Mouse (Mus musculus) splenic B cell, adult 2 months (primary cell): ENCODE measurements at regions not wholly inside any gene's neighbourhood (a gene's known extent, or its start where the extent isn't known, plus 50 kb on each side); places are given as distances from the start of the nearest gene placed in this dataset.
"Not testable (repeated sequence)": the region's sequence is repeated elsewhere in the genome, so short reads cannot be mapped to it uniquely, and the experiment has no call there.

Experiments used
- DNase-seq: peaks from one replicate; pipeline ENCODE4 v3.0.0-alpha.2; 2011; ENCODE audit warnings: low read depth, low spot score
- H3K27me3 ChIP-seq: 2 replicates; pipeline ENCODE4 v1.6.1; 2012; ENCODE audit warnings: mild to moderate bottlenecking, low read length, moderate library complexity, mixed read lengths; ENCODE audit not compliant: control insufficient read depth, poor library complexity, insufficient read depth, severe bottlenecking
- H3K36me3 ChIP-seq: 2 replicates; pipeline ENCODE4 v1.6.1; 2012; ENCODE audit warnings: mild to moderate bottlenecking, low read length, moderate library complexity, mixed read lengths; ENCODE audit not compliant: control insufficient read depth, poor library complexity, insufficient read depth, severe bottlenecking

DNA sequence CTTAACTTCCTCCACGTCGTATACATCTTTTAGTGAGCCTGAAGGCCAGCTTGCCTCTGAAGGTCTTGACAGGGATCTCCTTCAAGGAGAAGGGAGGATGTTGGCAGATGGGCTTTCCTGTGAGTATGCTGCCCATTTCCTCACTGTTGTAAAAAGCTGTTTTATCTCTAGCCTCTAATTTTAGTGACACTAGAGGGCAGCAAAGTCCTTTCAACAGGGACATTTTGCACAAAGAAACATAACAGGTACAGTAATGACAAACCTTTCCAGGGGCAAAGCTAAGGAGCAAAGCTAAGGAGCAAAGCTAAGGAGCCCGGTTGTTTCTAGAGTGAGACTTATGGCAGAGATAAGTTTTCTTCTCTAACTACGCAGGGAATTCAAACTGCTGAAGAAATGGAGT lies 59.0 kb upstream of the Kbtbd8 start:
- DNase-seq = peak; percentile 19
- H3K36me3 ChIP-seq = no peaks in the 10 kb centered on the region

GRCm38 (mm10) chr6:95056222-95056621 lies 60.8 kb upstream of the Kbtbd8 start:
- no peaks in the 10 kb centered on the region for H3K36me3 ChIP-seq
- H3K27me3 ChIP-seq = no peaks in the 10 kb centered on the region
- no peak for DNase-seq

More for the DNA sequence above, 59.0 kb upstream of the Kbtbd8 start:
- no peaks in the 10 kb centered on the region for H3K27me3 ChIP-seq

DNA sequence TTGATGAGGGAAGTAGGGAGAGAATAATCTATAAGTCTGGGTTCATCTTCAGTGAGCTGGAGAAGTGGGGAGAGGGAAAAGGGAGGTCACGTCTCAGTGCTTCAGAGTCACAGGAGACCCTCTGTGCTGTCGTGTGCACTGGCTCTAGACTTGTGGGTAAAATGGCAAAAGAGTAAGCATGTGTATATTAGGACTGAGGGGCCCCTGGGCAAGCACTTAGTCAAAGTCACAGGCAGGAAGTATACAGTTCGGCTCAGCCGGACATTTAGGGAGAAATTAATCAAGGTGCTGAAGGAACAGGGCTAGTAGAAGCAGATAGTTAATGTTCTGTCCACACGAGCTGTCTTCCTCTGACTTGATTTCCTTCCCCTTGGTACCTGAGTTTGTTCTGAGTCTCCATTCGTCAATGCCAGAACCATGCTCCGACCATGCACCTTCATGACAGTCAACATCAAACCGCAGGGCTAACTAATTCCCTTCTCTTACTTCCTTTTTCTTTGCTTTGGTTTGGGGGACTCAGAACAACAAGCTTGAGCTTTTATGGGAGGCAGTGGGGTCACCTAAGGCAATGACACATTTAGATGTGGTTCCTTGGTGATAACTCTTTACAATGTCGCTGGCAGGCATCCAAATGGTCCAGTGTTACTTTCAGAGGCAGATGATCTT lies 63.2 kb upstream of the Kbtbd8 start:
- no peak for DNase-seq
- no peaks in the 10 kb centered on the region for H3K27me3 ChIP-seq
- H3K36me3 ChIP-seq = no peaks in the 10 kb centered on the region

- DNase-seq, H3K36me3 ChIP-seq, H3K27me3 ChIP-seq: not testable (repeated sequence)
These were observed 75.7 kb upstream of the Kbtbd8 start for GRCm38 (mm10) chr6:95041351-95041750.

DNA sequence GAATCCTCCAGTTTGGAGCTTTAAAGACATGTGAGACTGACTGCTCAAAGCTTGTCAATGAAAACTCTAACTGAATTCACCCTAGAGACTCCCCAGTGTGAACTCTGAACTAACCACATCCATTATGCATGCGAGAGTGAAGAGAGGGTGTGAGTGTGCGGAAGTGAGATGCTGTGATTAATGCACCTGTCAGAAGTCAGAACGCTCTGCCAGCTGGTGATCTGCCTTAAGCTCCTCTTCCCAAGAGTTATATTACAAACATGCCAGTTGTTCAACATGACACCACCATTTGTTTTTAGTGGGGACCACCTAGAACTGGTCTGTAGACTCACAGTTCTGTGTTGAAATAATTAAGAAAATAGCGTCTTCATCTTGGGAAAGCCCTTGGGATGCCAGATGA lies 92.8 kb upstream of the Kbtbd8 start:
- Histone ChIP-seq H3K27me3 (no peaks in the 10 kb centered on the region), H3K36me3 (no peaks in the 10 kb centered on the region)
- no peak for DNase-seq

DNA sequence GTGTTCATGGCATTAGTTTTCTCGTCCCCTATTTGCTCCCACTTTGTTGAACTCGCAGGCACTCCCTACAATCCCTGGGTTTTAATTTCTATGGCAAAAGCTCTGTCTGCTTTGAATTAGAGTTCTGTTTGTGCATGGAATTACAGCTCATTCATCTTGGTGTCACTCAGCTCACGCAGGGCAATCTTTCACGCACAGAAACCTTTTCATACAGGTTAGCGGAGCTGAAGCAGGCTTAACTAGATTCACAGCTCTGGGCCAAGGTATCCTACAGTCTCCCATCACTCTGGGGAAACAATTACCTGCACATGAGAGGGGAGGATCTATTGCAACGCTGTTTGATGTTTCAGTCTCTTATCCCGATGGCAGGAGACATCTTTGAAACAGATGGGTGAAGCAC lies 95.3 kb upstream of the Kbtbd8 start:
- no peaks in the 10 kb centered on the region for H3K36me3 ChIP-seq
- no peaks in the 10 kb centered on the region for H3K27me3 ChIP-seq
- DNase-seq = no peak

DNA sequence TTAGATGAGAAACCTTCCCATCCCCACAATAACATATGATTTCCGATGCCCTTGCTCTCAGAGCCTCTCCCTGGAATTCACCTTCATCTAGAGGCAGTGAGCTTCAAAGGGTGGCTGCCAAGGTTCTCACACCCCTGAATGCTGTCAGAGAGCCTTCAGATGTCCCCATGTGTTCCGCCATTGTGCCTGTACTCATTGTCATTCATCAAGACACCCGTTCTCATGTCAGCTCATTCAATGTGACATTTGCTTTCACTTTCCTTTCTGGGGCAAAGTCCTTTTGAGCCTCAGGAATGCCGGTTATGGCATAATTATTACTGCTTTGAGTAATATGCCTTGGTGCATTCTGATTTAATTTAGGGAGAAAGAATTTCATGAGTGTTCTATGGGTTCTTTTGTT lies 99.1 kb upstream of the Kbtbd8 start:
- DNase-seq = no peak
- no peaks in the 10 kb centered on the region for H3K27me3 ChIP-seq
- H3K36me3 ChIP-seq = no peaks in the 10 kb centered on the region

- Histone ChIP-seq H3K36me3 (no peaks in the 10 kb centered on the region), H3K27me3 (no peaks in the 10 kb centered on the region)
- no peak for DNase-seq
These were observed 99.6 kb upstream of the Kbtbd8 start for GRCm38 (mm10) chr6:95017484-95017883.

DNA sequence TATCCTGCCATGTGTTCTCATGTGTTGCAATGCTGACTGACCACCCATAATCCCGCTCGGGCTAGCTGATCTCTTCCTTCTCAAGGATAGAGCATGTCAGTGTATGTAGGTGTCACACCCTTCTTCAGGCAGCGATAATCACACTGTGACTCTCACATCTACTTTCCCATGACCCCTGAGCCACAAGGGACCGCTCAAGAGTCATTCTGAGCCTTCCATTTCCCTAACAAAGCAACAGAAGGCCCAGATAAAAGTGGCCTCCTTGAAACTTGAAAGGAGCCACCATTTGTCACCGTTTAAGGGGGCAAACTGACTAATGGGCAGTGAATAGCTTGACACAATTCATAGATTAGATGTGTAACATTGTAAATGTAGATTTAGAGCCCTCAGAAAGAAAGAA lies 103.9 kb upstream of the Kbtbd8 start:
- no peaks in the 10 kb centered on the region for H3K36me3 ChIP-seq
- H3K27me3 ChIP-seq = no peaks in the 10 kb centered on the region
- DNase-seq = no peak

DNA sequence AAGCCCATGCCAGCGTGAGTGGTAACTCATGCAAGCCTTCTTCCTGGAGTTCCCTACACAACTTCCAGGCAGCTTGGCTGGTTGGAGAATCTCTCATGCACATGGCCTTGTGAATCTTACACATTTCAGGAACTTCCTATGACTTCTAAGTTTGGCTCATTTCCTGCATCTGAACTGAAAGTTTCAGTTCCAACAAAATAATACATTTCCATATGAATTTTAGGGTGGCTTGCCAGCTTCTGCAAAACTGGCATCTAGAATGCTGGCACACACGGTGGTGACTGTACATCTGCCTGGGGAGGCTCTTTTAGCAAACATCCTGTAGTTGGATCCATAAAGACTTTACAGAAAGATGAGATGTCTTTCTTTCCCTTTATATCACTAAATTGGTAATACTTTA lies 110.6 kb upstream of the Kbtbd8 start:
- Histone ChIP-seq H3K36me3 (no peaks in the 10 kb centered on the region), H3K27me3 (no peaks in the 10 kb centered on the region)
- DNase-seq = no peak

DNA sequence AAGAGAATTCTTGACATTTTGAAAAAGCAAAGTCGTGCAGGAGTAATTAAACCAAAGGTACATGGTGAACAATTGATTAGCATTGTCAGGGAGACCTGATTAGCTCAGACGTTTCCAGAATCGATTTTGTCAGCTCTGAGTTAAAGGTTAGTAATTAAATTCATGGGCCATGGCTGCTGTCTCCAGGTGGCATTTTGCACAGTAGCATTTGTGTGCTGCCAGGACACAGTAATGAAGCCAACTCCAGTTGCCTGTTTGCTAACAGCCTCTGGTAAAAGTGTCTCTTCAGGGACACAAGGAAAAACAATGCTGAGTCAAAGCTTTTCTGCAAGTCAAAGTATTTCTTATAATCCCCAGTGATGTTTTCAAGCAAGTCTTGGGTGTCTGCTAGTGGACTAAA lies 113.3 kb upstream of the Kbtbd8 start:
- no peak for DNase-seq
- H3K27me3 ChIP-seq = no peaks in the 10 kb centered on the region
- no peaks in the 10 kb centered on the region for H3K36me3 ChIP-seq

DNA sequence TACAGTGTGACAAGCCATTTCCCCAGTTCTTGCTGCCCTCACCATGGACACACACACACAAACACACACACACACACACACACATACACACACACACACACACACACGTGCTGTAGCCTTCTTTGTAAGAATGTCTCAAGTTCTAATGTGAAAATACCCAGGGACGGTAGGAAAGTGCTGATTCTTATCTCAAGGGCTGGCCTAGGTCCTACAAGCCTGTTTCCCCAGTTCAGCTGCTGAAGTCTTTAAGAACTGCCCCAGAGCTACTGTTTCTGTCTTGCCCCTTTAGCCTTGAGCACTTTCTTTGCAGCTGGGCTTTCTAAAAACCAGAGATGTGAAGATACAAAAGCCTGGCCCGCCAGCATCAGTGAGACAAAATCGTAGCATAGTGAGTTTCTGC lies 117.5 kb upstream of the Kbtbd8 start:
- Histone ChIP-seq H3K36me3 (no peaks in the 10 kb centered on the region), H3K27me3 (no peaks in the 10 kb centered on the region)
- DNase-seq = no peak

DNA sequence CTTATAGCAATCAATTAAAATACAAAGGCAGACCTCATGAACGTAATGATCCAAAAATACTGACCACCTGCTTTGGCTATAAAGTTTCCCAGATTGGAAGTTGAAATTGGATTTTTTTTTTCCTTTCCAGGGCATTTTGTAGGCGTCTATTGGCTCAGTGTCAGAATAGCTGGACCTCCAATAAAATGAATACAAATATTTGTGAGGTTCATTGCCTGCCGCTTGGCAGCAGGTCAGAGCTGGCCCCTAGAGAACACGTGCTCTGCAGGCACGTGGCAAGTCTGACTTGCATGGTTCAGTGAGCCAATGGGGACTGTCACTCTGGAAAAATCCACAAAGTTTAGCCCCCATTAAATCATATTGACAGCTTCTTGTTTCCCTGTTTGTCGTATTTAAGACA lies 118.0 kb upstream of the Kbtbd8 start:
- DNase-seq = no peak
- no peaks in the 10 kb centered on the region for H3K36me3 ChIP-seq

DNA sequence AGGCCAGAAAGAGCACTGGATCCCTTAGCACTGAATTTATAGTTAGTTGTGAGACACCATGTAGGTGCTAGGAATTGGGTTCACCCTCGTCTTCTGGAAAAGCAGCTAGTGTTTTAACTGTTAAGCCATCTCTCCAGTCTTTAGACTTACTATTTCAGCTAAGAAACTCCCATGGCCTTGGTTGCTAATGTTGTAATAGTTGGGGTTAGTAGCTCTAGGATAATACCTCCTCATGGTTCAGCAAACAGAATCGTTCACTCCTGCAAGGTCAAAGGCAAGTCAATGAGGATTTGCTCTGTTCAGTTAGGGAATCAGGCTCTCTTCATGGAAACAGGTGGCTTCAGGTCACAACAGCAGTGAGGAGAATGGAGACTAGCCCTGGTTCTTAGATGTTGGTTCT lies 118.7 kb upstream of the Kbtbd8 start:
- no peaks in the 10 kb centered on the region for H3K36me3 ChIP-seq
- H3K27me3 ChIP-seq = no peaks in the 10 kb centered on the region
- DNase-seq = no peak

More for the DNA sequence above, 118.0 kb upstream of the Kbtbd8 start:
- no peaks in the 10 kb centered on the region for H3K27me3 ChIP-seq

- H3K27me3 ChIP-seq = no peaks in the 10 kb centered on the region
- no peaks in the 10 kb centered on the region for H3K36me3 ChIP-seq
- no peak for DNase-seq
These were observed 122.7 kb upstream of the Kbtbd8 start for GRCm38 (mm10) chr6:94994376-94994775.

GRCm38 (mm10) chr6:94987427-94987826 lies 129.6 kb upstream of the Kbtbd8 start:
- H3K36me3 ChIP-seq = no peaks in the 10 kb centered on the region
- no peaks in the 10 kb centered on the region for H3K27me3 ChIP-seq
- no peak for DNase-seq
